9 mouse cellular contexts compared by ENCODE assay signal in genomic region chr15:99498781-99499180, GRCm38 (mm10). TPM values are rescaled to one million over a fixed set of nuclear protein-coding genes. Genes with fewer than 3 reads are reported as not detected.
DNase-seq lines count a peak whose midpoint lies in the region; ATAC-seq and TF ChIP-seq lines count a peak whose summit lies in the region.
"Had no signal": no experiment of that assay in that cellular context is flagged by ENCODE, and none has a peak within 500 bp of the region (broad histone marks: within the 10 kb centered on the region; RNA-seq: fewer than 3 reads in every experiment).

No protein-coding gene starts in this region.

- 0 out of 2 replicates have a peak, but pooled peaks have one; percentile 10 for TF ChIP-seq POLR2A in bone marrow, adult 2 months (IDR thresholded peaks at IDR 0.05; ENCODE audit: borderline replicate concordance, control insufficient read depth, low read depth, low read length)

- no peaks in the 10 kb centered on the region for H3K27me3 ChIP-seq in neural tube, embryonic 11.5 days (ENCODE audit: control insufficient read depth, insufficient read depth, low read length)

- H3K27ac ChIP-seq in neural tube, embryonic 11.5 days (ENCODE audit: low read depth, low read length) = no peak overlapping the region
- peak overlapping the region; percentile 84 for H3K27ac ChIP-seq in bone marrow, adult 2 months (ENCODE audit: control insufficient read depth, insufficient read depth, low read depth, low read length, poor library complexity)

- TF ChIP-seq CTCF in bone marrow, adult 2 months (IDR thresholded peaks at IDR 0.05; ENCODE audit: control insufficient read depth, insufficient read depth, low read length) = no peak

- H3K4me1 ChIP-seq in neural tube, embryonic 11.5 days (ENCODE audit: control insufficient read depth, insufficient read depth, low read length) = no peaks in the 10 kb centered on the region; the same call in 1 of the 2 replicates
- H3K4me1 ChIP-seq in bone marrow, adult 2 months (ENCODE audit: control insufficient read depth, insufficient read depth, low read length) = peaks cover 2% of the 10 kb centered on the region; the same call in 1 of the 2 replicates

- intact Hi-C loops in left cerebral cortex, postnatal 4 days (cut with DNase I) = loop anchor here (5.0 kb wide), 1 partner anchor 169 kb away; no protein-coding TSS in a partner anchor

- no peak overlapping the region for H3K4me3 ChIP-seq in neural tube, embryonic 11.5 days (ENCODE audit: low read depth, low read length)
- H3K4me3 ChIP-seq in bone marrow, adult 2 months (replicated peaks; ENCODE audit: control insufficient read depth, low read depth, low read length) = no peak overlapping the region
- H3K4me3 ChIP-seq: megakaryocyte, embryonic 14.5 days had no signal

- no peak for DNase-seq in neural tube, embryonic 11.5 days (ENCODE audit: low spot score)
- no peak for DNase-seq in neural tube, embryonic 10.5 days (ENCODE audit: extremely low spot score, low spot score)
- DNase-seq in kidney, adult 18-20 months = peak; percentile 60
- DNase-seq in lung, postnatal 14 days = peak; percentile 60
- no peak for DNase-seq in yolk sac, embryonic 10.5 days (ENCODE audit: low spot score)
- DNase-seq in thymus, postnatal 0 days (ENCODE audit: low spot score) = no peak
- DNase-seq in left cerebral cortex, postnatal 4 days = no peak

- ATAC-seq in neural tube, embryonic 11.5 days (ENCODE audit: insufficient read depth, low FRiP score, low TSS enrichment) = no peak

- 0 out of 2 replicates have a peak overlapping the region, but pooled peaks have one; percentile 10 for H3K9ac ChIP-seq in neural tube, embryonic 11.5 days (ENCODE audit: low read length)

- H3K9me3 ChIP-seq in neural tube, embryonic 11.5 days (ENCODE audit: control insufficient read depth, low read length) = no peaks in the 10 kb centered on the region

- H3K36me3 ChIP-seq in neural tube, embryonic 11.5 days (ENCODE audit: control insufficient read depth, insufficient read depth, low read length) = no peaks in the 10 kb centered on the region

- 81% methylated on average over 4 of the region's 4 CpGs for WGBS in neural tube, embryonic 11.5 days
- 53% methylated on average over 4 of the region's 4 CpGs for WGBS in bone marrow, adult 2 months

- H3K4me2 ChIP-seq in neural tube, embryonic 11.5 days (ENCODE audit: low read depth) = no peak overlapping the region

RNA-seq across cellular contexts. Expression of gene Bcdin3d, which starts 24.3 kb away (rescaled TPM):
- 17.6 and 18.1 TPM in 2 replicates for polyA plus RNA-seq in neural tube, embryonic 11.5 days (2014; fragmentation: Nextera tagmentation; extraction: Ambion mirVana)
- 7.2 and 13.4 TPM in 2 replicates for polyA plus RNA-seq in bone marrow, adult 2 months (2011; ENCODE audit: insufficient read depth, insufficient read length, low replicate concordance, missing spikeins)
- 24.3 and 24.7 TPM in 2 replicates for polyA plus RNA-seq in thymus, postnatal 0 days (2015; fragmentation: Nextera tagmentation; extraction: Ambion mirVana)
- total RNA-seq in left cerebral cortex, postnatal 4 days (2021) = 1 to 10 TPM; 7.8 to 8.0 TPM

RNA-seq across cellular contexts. Expression of gene Faim2, which starts 29.2 kb away (rescaled TPM):
- polyA plus RNA-seq in neural tube, embryonic 11.5 days (2014; fragmentation: Nextera tagmentation; extraction: Ambion mirVana) = 1.5 and 2.3 TPM in 2 replicates
- 0.35 TPM in 1 of 2 replicates, not detected in the other for polyA plus RNA-seq in bone marrow, adult 2 months (2011; ENCODE audit: insufficient read depth, insufficient read length, low replicate concordance, missing spikeins)
- 0.08 and 0.14 TPM in 2 replicates for polyA plus RNA-seq in thymus, postnatal 0 days (2015; fragmentation: Nextera tagmentation; extraction: Ambion mirVana)
- 10 to 100 TPM; 53.6 to 65.1 TPM for total RNA-seq in left cerebral cortex, postnatal 4 days (2021)

RNA-seq across cellular contexts. Expression of gene Nckap5l, which starts 41.2 kb away (rescaled TPM):
- 14.9 TPM in 2 replicates for polyA plus RNA-seq in neural tube, embryonic 11.5 days (2014; fragmentation: Nextera tagmentation; extraction: Ambion mirVana)
- polyA plus RNA-seq in bone marrow, adult 2 months (2011; ENCODE audit: insufficient read depth, insufficient read length, low replicate concordance, missing spikeins) = 2.2 and 4.0 TPM in 2 replicates
- polyA plus RNA-seq in thymus, postnatal 0 days (2015; fragmentation: Nextera tagmentation; extraction: Ambion mirVana) = 5.7 and 6.0 TPM in 2 replicates
- 10 to 100 TPM; 39.0 to 39.2 TPM for total RNA-seq in left cerebral cortex, postnatal 4 days (2021)

Comparison
In these comparisons a context has a peak if more than half of its experiments do, and no peak if none do; other contexts are left out.
1. DNase-seq: peak in kidney, adult 18-20 months (single experiment) and lung, postnatal 14 days (single experiment); none in neural tube, embryonic 11.5 days (single experiment), neural tube, embryonic 10.5 days (single experiment), yolk sac, embryonic 10.5 days (single experiment), thymus, postnatal 0 days (single experiment) and left cerebral cortex, postnatal 4 days (single experiment).